Mouse (Mus musculus): ENCODE results near the gene Cep170b. TPM values are rescaled to one million over a fixed set of nuclear protein-coding genes. Genes with fewer than 3 reads are reported as not detected.

Gene Cep170b
- total RNA-seq, 2 experiments from 2014 or later: 183 to 185 TPM

DNA sequence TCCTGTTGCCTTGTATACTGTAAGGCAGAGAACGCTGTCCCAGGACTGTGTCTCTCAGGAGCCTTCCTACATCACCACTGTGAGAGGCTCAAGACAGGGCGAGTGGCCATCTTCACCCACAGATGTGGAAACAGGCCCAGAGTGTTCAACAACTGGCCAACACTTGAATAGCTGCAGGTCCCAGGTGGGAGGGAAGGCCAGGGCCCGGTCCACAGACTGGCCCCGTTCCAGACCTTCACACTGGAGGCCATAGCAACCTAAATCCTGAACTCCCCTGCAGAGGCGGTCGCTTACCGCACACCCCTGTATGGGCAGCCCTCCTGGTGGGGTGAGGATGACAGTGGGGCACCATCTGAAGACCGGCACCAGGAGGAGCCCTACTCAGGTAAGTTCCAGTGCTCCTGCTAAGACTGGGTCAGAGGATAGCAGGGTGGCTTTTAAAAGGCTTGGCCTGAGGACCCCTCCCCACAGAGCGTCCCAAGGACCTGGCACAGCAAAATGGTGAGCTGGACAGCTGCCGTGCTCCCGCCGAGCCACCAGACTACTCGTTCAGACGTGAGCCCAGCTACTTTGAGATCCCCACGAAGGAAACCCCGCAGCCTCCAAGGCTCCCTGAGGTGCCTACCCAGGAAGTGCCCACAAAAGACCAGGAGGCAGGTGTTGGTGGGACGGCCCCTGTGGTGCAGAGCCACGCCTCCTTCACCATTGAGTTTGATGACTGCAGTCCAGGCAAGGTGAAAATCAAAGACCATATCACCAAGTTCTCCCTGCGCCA, 14.8 kb downstream of the Cep170b start:
- intact Hi-C loops (cut with DNase I): no loop called here
- peak; percentile 17 for DNase-seq

- intact Hi-C loops (cut with DNase I): no loop called here
- DNase-seq: peak; percentile 71
These were observed 15.8 kb downstream of the Cep170b start for GRCm38 (mm10) chr12:112735896-112736635.

GRCm38 (mm10) chr12:112736636-112736925, 16.3 kb downstream of the Cep170b start:
- intact Hi-C loops (cut with DNase I): no loop called here
- no peak for DNase-seq

GRCm38 (mm10) chr12:112737081-112737480, 16.8 kb downstream of the Cep170b start:
- intact Hi-C loops (cut with DNase I): no loop called here
- DNase-seq: peak; percentile 12

- peak; percentile 95 for DNase-seq
- intact Hi-C loops (cut with DNase I): no loop called here
These were observed 17.5 kb downstream of the Cep170b start for GRCm38 (mm10) chr12:112737761-112738160.

DNA sequence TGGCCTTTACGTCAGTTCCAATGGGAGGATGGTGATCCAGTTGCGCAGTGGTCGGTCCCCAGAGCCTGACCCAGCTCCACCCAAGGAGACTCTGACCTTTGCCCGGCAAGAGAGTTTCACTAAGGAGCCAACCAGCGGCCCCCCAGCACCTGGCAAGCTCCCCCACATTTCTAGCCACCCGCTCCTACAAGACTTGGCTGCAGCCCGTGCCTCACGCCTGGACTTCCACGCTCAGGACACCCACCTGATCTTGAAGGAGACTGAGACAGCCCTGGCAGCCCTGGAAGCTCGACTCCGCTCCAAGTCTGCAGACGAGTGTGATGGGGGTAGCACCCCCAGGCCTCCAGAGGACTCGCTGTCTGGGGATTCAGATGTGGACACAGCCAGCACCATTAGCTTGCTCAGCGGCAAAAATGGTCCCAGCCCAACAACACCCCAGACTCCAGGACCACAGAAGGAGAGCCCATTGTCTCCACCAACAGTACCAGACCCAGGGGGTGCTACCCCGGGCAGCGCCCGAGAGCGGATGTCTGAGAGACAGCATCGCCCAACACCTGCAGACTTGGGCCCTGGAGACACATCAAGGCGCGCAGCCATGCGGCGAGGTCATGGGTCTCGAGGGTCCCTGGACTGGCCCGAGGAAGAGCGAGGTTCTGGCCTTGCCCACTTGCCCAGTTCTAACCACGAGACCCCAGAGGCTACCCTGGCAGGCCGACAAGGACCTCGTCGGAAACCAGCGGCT, 18.2 kb downstream of the Cep170b start:
- DNase-seq: peak; percentile 18
- intact Hi-C loops (cut with DNase I): no loop called here

DNA sequence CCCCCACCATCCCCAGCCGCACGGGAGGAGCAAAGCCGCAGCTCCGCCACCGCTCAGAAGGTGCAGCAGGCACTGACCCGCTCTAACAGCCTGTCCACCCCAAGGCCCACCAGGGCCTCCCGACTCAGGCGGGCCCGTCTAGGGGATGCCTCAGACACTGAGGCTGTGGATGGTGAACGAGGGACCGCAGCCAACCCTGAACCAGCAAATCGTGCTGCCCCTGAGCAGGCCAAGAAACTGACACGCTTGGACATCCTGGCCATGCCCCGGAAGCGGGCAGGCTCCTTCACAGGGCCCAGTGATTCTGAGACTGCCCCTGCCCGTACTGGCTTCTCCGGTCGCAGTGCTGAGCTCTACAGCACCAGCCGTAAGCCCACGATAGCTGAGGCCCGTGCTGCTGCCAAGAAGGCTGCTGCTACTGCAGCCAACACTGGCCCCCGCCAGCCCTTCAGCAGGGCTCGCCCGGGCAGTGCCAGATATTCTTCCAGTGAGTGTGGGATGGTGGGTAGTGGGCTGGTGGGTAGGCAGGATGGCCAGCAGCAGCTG, 18.8 kb downstream of the Cep170b start:
- DNase-seq: peak; percentile 86

DNA sequence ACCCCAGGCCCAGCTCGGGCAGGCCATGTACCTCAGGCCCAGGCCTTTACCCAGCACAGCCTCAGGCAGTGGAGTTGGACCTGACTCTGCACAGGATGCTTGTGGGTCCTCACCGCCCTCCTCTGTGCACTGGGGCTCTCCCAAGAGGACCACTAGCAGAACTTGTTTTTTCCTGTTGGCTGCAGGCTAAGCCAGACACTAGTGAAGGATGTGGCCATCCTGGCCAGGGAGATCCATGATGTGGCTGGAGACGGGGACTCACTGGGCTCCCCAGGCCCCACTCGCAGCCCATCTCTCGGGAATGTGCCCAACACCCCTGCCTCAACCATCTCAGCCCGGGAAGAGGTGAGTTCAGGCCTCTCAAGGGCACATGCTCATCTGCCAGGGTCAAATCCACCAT, 22.5 kb downstream of the Cep170b start:
- intact Hi-C loops (cut with DNase I): no loop called here
- peak; percentile 14 for DNase-seq

More for the DNA sequence above, 18.8 kb downstream of the Cep170b start:
- intact Hi-C loops (cut with DNase I): no loop called here

DNA sequence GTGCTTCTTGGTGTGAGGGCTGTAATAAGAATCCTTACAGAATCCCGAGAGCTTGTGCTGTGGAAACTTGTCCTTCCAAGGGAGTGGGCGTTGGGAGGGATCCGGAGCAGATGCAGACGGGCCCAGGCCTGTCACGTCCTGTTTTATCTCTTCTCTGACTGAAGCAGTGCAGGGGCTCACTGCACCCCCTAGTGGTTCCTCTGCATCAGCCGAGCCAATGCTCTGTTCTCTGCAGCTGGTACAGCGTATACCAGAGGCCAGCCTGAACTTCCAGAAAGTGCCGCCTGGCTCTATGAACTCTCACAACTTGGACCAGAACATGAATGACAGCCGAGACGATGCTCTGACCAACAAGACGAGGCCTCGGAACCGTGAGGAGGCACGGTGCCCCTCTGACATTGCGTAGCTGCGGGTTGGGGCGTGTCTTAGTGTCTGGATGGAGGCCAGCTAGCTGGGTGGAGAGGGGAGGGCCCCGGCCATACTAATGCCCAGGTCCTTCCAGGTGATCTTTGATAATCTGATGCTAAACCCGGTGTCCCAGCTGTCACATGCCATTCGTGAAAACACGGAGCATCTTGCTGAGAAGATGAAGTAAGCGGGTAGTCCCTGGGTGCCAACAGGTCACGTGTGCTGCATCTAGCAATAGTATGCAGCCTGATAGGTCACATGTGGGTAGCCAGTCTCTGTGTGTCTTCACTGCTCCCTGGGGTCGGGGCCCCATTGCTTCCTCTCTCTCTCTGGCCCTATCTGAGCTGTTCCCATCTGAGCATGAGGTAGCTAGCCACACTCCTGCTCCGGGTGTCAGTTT, 23.1 kb downstream of the Cep170b start:
- peak; percentile 85 for DNase-seq
- intact Hi-C loops (cut with DNase I): no loop called here

DNA sequence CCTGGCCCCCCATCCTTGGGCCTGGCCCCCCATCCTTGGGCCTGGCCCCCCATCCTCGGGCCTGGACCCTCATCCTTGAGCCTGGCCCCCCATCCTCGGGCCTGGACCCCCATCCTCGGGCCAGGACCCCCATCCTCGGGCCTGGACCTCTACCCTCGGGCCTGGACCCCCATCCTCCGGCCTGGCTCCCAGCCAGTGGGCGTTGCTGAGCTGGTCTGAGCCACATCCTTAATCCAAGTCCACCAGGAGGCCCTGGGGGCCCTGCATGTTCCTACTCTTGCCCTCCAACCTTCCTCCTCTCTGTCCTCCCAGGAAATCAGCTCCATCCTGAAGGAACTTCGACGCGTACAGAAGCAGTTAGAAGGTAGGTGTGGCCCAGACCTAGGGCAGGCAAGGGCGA, 24.0 kb downstream of the Cep170b start:
- intact Hi-C loops (cut with DNase I): no loop called here
- peak; percentile 17 for DNase-seq

- intact Hi-C loops (cut with DNase I): no loop called here
These were observed 24.8 kb downstream of the Cep170b start for GRCm38 (mm10) chr12:112744891-112745580.

DNA sequence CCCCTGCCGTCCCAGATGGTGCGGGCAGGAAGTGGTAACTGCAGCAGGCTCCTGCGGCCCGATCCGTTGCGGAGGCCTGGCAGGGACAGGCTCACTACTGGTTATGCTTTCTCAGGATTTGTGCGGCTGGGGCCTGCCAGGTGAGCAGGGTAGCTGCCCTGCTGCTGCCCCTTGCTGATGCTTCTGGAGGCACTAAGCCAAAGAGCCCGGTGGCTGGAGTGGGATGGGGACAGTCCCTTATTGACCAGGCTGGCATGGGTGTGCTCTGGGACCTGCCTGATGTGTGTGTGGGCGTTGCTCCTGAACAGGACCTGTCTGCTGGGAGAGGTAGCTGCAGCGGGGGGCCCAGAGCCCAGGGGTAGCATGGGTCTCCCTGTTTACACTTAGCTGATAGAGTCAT, 25.5 kb downstream of the Cep170b start:
- intact Hi-C loops (cut with DNase I): no loop called here
- peak; percentile 18 for DNase-seq

More at GRCm38 (mm10) chr12:112744891-112745580, 24.8 kb downstream of the Cep170b start:
- peak; percentile 63 for DNase-seq

GRCm38 (mm10) chr12:112746461-112746807, 26.2 kb downstream of the Cep170b start:
- intact Hi-C loops (cut with DNase I): no loop called here
- no peak for DNase-seq

GRCm38 (mm10) chr12:112746808-112747605, 26.8 kb downstream of the Cep170b start:
- intact Hi-C loops (cut with DNase I): no loop called here
- DNase-seq: peak; percentile 37

- intact Hi-C loops (cut with DNase I): no loop called here
- no peak for DNase-seq
These were observed 27.3 kb downstream of the Cep170b start for GRCm38 (mm10) chr12:112747606-112747970.

GRCm38 (mm10) chr12:112750976-112751375, 30.7 kb downstream of the Cep170b start:
- intact Hi-C loops (cut with DNase I): no loop called here
- no peak for DNase-seq

DNA sequence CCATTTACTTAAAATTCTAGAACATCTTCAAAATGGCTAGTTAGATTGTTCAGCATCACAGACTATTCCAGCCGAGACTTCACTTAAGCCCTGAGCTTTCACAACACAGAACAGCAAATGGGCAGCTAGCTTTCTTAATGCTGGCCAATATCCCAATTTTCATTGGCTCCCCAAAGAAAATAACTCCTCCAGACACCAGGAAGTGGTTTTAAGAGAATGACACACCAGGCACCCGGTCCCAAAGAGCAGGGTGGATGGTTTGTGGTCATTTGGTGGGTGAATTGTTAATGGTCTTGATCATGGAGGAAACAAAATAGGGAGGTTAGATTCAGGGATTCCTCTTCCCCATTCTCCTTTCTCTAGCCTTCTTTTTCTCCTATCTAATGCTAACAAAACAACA, 32.1 kb downstream of the Cep170b start:
- no peak for DNase-seq
- intact Hi-C loops (cut with DNase I): no loop called here

DNA sequence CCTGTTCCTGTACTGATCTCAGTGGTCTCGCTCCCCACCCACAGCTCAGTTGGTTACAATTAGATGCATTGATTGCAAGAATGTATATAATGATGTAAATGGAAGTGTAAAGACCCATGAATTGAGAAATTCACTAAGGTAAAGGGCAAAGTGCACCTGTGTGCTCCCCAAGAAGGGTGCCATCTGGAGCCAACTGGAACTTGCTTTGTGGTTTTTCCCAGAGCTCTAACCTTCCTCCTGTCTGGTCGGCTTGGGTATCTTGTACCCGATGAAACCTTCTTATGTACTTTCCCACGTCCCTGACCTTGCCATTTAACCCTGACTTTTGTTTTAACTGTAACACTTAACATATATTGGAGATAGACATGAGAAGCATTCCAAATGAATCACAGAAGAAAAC, 35.6 kb downstream of the Cep170b start:
- intact Hi-C loops (cut with DNase I): no loop called here
- no peak for DNase-seq

DNA sequence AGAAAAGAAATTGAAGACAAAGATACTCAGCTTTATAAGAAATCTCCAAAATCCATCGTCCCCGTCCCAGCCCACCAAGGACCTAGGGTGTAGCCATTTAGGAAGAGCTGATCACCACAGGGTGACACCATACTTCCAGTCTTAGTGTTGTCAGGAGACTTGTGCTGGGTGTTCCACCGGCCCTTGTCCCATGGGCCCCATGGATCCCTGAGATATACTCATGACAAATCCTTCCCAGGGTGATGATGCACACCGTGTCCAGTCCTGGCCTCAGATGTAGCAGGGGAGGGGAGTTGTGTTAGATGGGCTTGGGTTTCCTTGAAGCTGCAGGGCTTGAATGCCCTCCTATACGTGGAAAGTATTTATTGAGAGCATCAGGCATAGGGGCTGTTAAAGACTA, 37.6 kb downstream of the Cep170b start:
- DNase-seq: peak; percentile 0
- intact Hi-C loops (cut with DNase I): no loop called here

All from left cerebral cortex, postnatal 4 days (tissue).